Mouse (Mus musculus): ENCODE measurements around the gene Hdac9. TPM values are rescaled to one million over a fixed set of nuclear protein-coding genes. Genes with fewer than 3 reads are reported as not detected.
A peak's percentile ranks its signal among the peaks of the same experiment; 100 is the strongest.
"Not testable (repeated sequence)": the region's sequence is repeated elsewhere in the genome, so short reads cannot be mapped to it uniquely, and the experiment has no call there.

Hdac9 gene
- total and polyA plus RNA-seq, 2 experiments from 2014 or later: 15.6 to 15.7 TPM

- H3K4me3 ChIP-seq (ENCODE audit: low read depth, low read length): peak overlapping the region; percentile 11; the same call in 1 of the 2 replicates
- TF ChIP-seq CTCF (IDR thresholded peaks at IDR 0.05; ENCODE audit: low read depth) (no peak), EP300 (IDR thresholded peaks at IDR 0.05; ENCODE audit: low read depth) (no peak)
- 44% methylated on average over 10 of the region's 10 CpGs for WGBS
- H3K9me3 ChIP-seq (replicated peaks; ENCODE audit: control insufficient read depth, low read length): no peaks in the 10 kb centered on the region
- H3K4me1 ChIP-seq (ENCODE audit: control insufficient read depth, insufficient read depth): peaks cover 15% of the 10 kb centered on the region
- H3K36me3 ChIP-seq (replicated peaks; ENCODE audit: control insufficient read depth, insufficient read depth, low read length): no peaks in the 10 kb centered on the region
- H3K4me2 ChIP-seq (ENCODE audit: low read depth, low read length): peak overlapping the region; percentile 48
- H3K27me3 ChIP-seq (ENCODE audit: control insufficient read depth, insufficient read depth, low read length): no peaks in the 10 kb centered on the region
- DNase-seq (ENCODE audit: low spot score) (no peak), ATAC-seq (ENCODE audit: insufficient read depth, low read depth) (peak; percentile 44; the same call in 1 of the 2 replicates)
- H3K27ac ChIP-seq (ENCODE audit: low read depth): peak overlapping the region; percentile 67
- H3K9ac ChIP-seq (replicated peaks; ENCODE audit: low read depth, low read length): no peak overlapping the region
Observed at GRCm38 (mm10) chr12:34472949-34473651, 443.8 kb downstream of the Hdac9 start.

DNA sequence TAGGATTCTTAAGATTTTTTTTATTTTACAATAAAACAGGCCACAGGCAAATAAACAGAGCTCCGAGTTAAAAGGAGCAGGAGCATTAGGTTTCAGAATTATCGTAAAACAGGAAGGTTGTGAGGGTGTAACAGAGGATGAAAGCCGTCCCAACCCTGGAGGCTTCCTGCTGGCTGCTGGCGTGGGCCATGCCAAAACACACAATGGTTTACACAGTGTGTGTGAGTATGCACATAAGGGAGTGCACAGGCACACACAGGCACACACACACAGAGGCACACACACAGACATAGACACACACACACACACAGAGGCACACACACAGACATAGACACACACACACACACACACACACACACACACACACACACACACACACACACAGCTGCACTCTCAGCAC lies 444.4 kb downstream of the Hdac9 start:
- no peaks in the 10 kb centered on the region for H3K9me3 ChIP-seq (replicated peaks; ENCODE audit: control insufficient read depth, low read length)
- H3K4me3 ChIP-seq (ENCODE audit: low read depth, low read length): no peak overlapping the region
- H3K4me2 ChIP-seq (ENCODE audit: low read depth, low read length): peak overlapping the region; percentile 48
- DNase-seq (ENCODE audit: low spot score) (no peak), ATAC-seq (ENCODE audit: insufficient read depth, low read depth) (peak; percentile 36; the same call in 1 of the 2 replicates)
- no peaks in the 10 kb centered on the region for H3K36me3 ChIP-seq (replicated peaks; ENCODE audit: control insufficient read depth, insufficient read depth, low read length)
- TF ChIP-seq CTCF (IDR thresholded peaks at IDR 0.05; ENCODE audit: low read depth) (no peak), EP300 (IDR thresholded peaks at IDR 0.05; ENCODE audit: low read depth) (no peak)
- no peak overlapping the region for H3K9ac ChIP-seq (replicated peaks; ENCODE audit: low read depth, low read length)
- H3K27ac ChIP-seq (ENCODE audit: low read depth): peak overlapping the region; percentile 67
- peaks cover 15% of the 10 kb centered on the region for H3K4me1 ChIP-seq (ENCODE audit: control insufficient read depth, insufficient read depth)
- H3K27me3 ChIP-seq (ENCODE audit: control insufficient read depth, insufficient read depth, low read length): no peaks in the 10 kb centered on the region
- 63% methylated on average over 4 of the region's 4 CpGs for WGBS

GRCm38 (mm10) chr12:34461728-34462127 lies 455.2 kb downstream of the Hdac9 start:
- H3K9ac ChIP-seq (replicated peaks; ENCODE audit: low read depth, low read length): no peak overlapping the region
- no peak for TF ChIP-seq EP300 (IDR thresholded peaks at IDR 0.05; ENCODE audit: low read depth)
- TF ChIP-seq CTCF (IDR thresholded peaks at IDR 0.05; ENCODE audit: low read depth): no peak
- no peaks in the 10 kb centered on the region for H3K36me3 ChIP-seq (replicated peaks; ENCODE audit: control insufficient read depth, insufficient read depth, low read length)
- H3K27ac ChIP-seq (ENCODE audit: low read depth): no peak overlapping the region
- ATAC-seq (ENCODE audit: insufficient read depth, low read depth) (no peak), DNase-seq (ENCODE audit: low spot score) (no peak)
- no peaks in the 10 kb centered on the region for H3K27me3 ChIP-seq (ENCODE audit: control insufficient read depth, insufficient read depth, low read length)
- no peak overlapping the region for H3K4me3 ChIP-seq (ENCODE audit: low read depth, low read length)
- 83% methylated on average over 1 of the region's 1 CpGs for WGBS
- no peaks in the 10 kb centered on the region for H3K4me1 ChIP-seq (ENCODE audit: control insufficient read depth, insufficient read depth)
- no peak overlapping the region for H3K4me2 ChIP-seq (ENCODE audit: low read depth, low read length)
- H3K9me3 ChIP-seq (replicated peaks; ENCODE audit: control insufficient read depth, low read length): no peaks in the 10 kb centered on the region

DNA sequence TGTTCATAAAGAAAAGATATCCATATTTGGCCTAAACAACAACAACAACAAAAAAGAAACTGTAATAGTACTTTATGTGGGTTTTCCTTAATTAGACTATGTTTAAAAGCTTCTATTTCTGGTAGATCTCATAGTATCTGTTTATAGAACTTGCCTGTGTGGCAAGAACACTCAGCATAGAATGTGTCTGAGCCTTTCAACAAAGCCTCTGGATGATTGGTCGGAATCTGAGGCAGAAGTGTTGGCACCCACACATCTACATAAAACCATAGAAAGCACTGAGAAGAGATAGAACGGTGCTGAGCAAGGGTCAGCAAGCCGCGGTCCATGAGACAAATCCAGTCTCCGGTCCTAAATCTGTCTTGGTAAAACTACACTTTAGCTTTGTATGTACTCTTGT lies 464.3 kb downstream of the Hdac9 start:
- peak; percentile 45 for DNase-seq (ENCODE audit: low spot score)
- H3K4me3 ChIP-seq (ENCODE audit: low read depth, low read length): no peak overlapping the region
- no peaks in the 10 kb centered on the region for H3K36me3 ChIP-seq (replicated peaks; ENCODE audit: control insufficient read depth, insufficient read depth, low read length)
- peak overlapping the region; percentile 42; the same call in 1 of the 2 replicates for H3K9ac ChIP-seq (replicated peaks; ENCODE audit: low read depth, low read length)
- no peaks in the 10 kb centered on the region for H3K9me3 ChIP-seq (replicated peaks; ENCODE audit: control insufficient read depth, low read length)
- H3K4me2 ChIP-seq (ENCODE audit: low read depth, low read length): peak overlapping the region; percentile 41
- peak; percentile 73; the same call in 1 of the 2 replicates for ATAC-seq (ENCODE audit: insufficient read depth, low read depth)
- H3K27me3 ChIP-seq (ENCODE audit: control insufficient read depth, insufficient read depth, low read length): no peaks in the 10 kb centered on the region
- 42% methylated on average over 5 of the region's 5 CpGs for WGBS
- peaks cover 4% of the 10 kb centered on the region for H3K4me1 ChIP-seq (ENCODE audit: control insufficient read depth, insufficient read depth)
- TF ChIP-seq EP300 (IDR thresholded peaks at IDR 0.05; ENCODE audit: low read depth) (no peak), CTCF (IDR thresholded peaks at IDR 0.05; ENCODE audit: low read depth) (no peak)
- H3K27ac ChIP-seq (ENCODE audit: low read depth): peak overlapping the region; percentile 73

DNA sequence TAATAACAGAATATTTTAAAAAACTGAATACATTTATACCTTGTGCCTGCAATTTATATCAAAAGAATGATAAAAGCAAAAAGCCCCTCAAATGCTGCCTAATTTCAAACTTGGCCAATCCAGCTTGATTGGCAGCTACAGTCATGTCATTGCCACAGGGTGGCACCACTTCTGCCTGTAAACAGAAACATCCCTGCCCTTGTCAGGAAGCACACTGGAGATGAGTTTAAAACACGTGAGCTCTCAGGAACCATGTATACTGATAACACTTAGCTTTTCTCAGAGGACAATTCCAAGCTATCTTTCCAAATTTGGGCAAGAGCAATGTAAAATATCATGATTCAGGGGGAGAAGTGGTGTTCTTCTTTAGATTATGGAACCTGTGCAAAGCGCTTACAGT lies 465.7 kb downstream of the Hdac9 start:
- 46% methylated on average over 2 of the region's 2 CpGs for WGBS
- H3K4me3 ChIP-seq (ENCODE audit: low read depth, low read length): no peak overlapping the region
- H3K4me1 ChIP-seq (ENCODE audit: control insufficient read depth, insufficient read depth): peaks cover 4% of the 10 kb centered on the region
- no peak overlapping the region for H3K9ac ChIP-seq (replicated peaks; ENCODE audit: low read depth, low read length)
- ATAC-seq (ENCODE audit: insufficient read depth, low read depth) (peak; percentile 50; the same call in 1 of the 2 replicates), DNase-seq (ENCODE audit: low spot score) (peak; percentile 53)
- peak; percentile 68 for TF ChIP-seq CTCF (IDR thresholded peaks at IDR 0.05; ENCODE audit: low read depth)
- no peak for TF ChIP-seq EP300 (IDR thresholded peaks at IDR 0.05; ENCODE audit: low read depth)
- H3K36me3 ChIP-seq (replicated peaks; ENCODE audit: control insufficient read depth, insufficient read depth, low read length): no peaks in the 10 kb centered on the region
- peak overlapping the region; percentile 22 for H3K27ac ChIP-seq (ENCODE audit: low read depth)
- H3K9me3 ChIP-seq (replicated peaks; ENCODE audit: control insufficient read depth, low read length): no peaks in the 10 kb centered on the region
- no peak overlapping the region for H3K4me2 ChIP-seq (ENCODE audit: low read depth, low read length)
- H3K27me3 ChIP-seq (ENCODE audit: control insufficient read depth, insufficient read depth, low read length): no peaks in the 10 kb centered on the region

- 33% methylated on average over 1 of the region's 1 CpGs for WGBS
Observed at GRCm38 (mm10) chr12:34444724-34445123, 472.2 kb downstream of the Hdac9 start.

More at GRCm38 (mm10) chr12:34444724-34445123, 472.2 kb downstream of the Hdac9 start:
- not testable (repeated sequence) for H3K9ac ChIP-seq (replicated peaks; ENCODE audit: low read depth, low read length); H3K27me3 ChIP-seq (ENCODE audit: control insufficient read depth, insufficient read depth, low read length); H3K4me2 ChIP-seq (ENCODE audit: low read depth, low read length); H3K36me3 ChIP-seq (replicated peaks; ENCODE audit: control insufficient read depth, insufficient read depth, low read length); H3K4me3 ChIP-seq (ENCODE audit: low read depth, low read length); H3K9me3 ChIP-seq (replicated peaks; ENCODE audit: control insufficient read depth, low read length)
- Histone ChIP-seq H3K4me1 (ENCODE audit: control insufficient read depth, insufficient read depth) (peaks cover 20% of the 10 kb centered on the region), H3K27ac (ENCODE audit: low read depth) (peak overlapping the region; percentile 74)
- peak; percentile 75 for ATAC-seq (ENCODE audit: insufficient read depth, low read depth)
- peak; percentile 55 for DNase-seq (ENCODE audit: low spot score)
